Mouse (Mus musculus) bone marrow, adult 2 months (tissue): ENCODE measurements around the gene Pde4dip.

Experiments used
- CTCF ChIP-seq: fragments of 200-500 bp; IDR thresholded peaks from 2 replicates; pipeline ENCODE4 v1.5.1; 2011; ENCODE audit warnings: low read length, control low read depth; ENCODE audit not compliant: control insufficient read depth, insufficient read depth
- POLR2A ChIP-seq: fragments of 200-500 bp; IDR thresholded peaks from 2 replicates; pipeline ENCODE4 v1.6.1; 2011; ENCODE audit warnings: low read depth, mild to moderate bottlenecking, control low read depth, low read length, borderline replicate concordance; ENCODE audit not compliant: control insufficient read depth

GRCm38 (mm10) chr3:97666154-97666553 lies 222.4 kb downstream of the Pde4dip start:
- no peak for TF ChIP-seq POLR2A
- no peak for TF ChIP-seq CTCF
